Mouse (Mus musculus) embryonic facial prominence, embryonic 10.5 days (tissue): ENCODE data around the gene Wdr82. TPM values are rescaled to one million over a fixed set of nuclear protein-coding genes. Genes with fewer than 3 reads are reported as not detected.
A peak's percentile ranks its signal among the peaks of the same experiment; 100 is the strongest.

Experiments used
- DNase-seq: peaks from one replicate; pipeline ENCODE4 v3.0.0-alpha.2; 2017; ENCODE audit warnings: low spot score
- H3K27ac ChIP-seq: fragments of 300-500 bp; sonication (generic); replicated peaks from 2 replicates; pipeline ENCODE4 v1.5.1; 2016; ENCODE audit warnings: mild to moderate bottlenecking
- H3K27me3 ChIP-seq: fragments of 300-500 bp; sonication (generic); replicated peaks from 2 replicates; pipeline ENCODE4 v1.6.1; 2016; ENCODE audit warnings: low read depth, mild to moderate bottlenecking; ENCODE audit not compliant: poor library complexity, severe bottlenecking
- H3K36me3 ChIP-seq: fragments of 300-500 bp; sonication (generic); replicated peaks from 2 replicates; pipeline ENCODE4 v1.6.1; 2016; ENCODE audit warnings: mild to moderate bottlenecking, moderate library complexity
- H3K4me1 ChIP-seq: fragments of 300-500 bp; sonication (generic); 2 replicates; pipeline ENCODE4 v1.6.1; 2016
- H3K4me3 ChIP-seq: fragments of 300-500 bp; sonication (generic); 2 replicates; pipeline ENCODE4 v1.5.1; 2016; ENCODE audit warnings: mild to moderate bottlenecking, moderate library complexity
- H3K9me3 ChIP-seq: fragments of 300-500 bp; sonication (generic); 2 replicates; pipeline ENCODE4 v1.6.1; 2016; ENCODE audit warnings: mild to moderate bottlenecking
- WGBS: fragments of 180-500 bp; shearing (Covaris S2); methylation state at CpG from one replicate; pipeline ENCODE4 v1.1.7; 2016; 5-methylcytosine and 5-hydroxymethylcytosine counted together
- polyA plus RNA-seq: library from polyadenylated mRNA; unstranded; fragments of >200 nt; fragmentation: Nextera tagmentation; extraction: Ambion mirVana; gene quantifications from 2 replicates; pipeline ENCODE4 v1.2.1, GENCODE M21; 2016

Wdr82 gene
- polyA plus RNA-seq, 1 experiment from 2014 or later: 28.8 TPM

DNA sequence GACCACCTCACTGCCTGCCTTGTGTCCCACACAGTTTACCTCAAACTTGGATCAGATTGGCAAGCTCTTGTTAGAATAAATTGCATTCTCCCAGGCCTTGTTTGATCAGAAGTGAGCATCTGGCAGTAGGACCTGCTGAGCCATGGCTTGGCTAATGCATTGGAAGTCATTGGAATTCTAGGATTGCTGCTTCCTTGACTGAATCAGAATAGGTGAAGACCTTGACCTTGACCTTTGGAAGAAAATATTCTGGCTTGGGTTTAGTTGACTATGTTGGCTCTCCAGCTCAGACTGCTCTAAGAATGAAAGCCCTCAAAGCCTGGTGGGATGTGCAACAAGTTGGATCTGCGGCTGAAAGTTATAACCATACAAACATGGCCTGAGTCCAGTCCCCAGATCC, 20.6 kb downstream of the Wdr82 start:
- H3K4me1 ChIP-seq: no peaks in the 10 kb centered on the region
- no peaks in the 10 kb centered on the region for H3K9me3 ChIP-seq
- 91% methylated on average over 1 of the region's 1 CpGs for WGBS
- H3K27ac ChIP-seq: no peak overlapping the region
- DNase-seq: no peak
- H3K4me3 ChIP-seq: no peak overlapping the region
- H3K27me3 ChIP-seq: no peaks in the 10 kb centered on the region
- H3K36me3 ChIP-seq: peaks cover 98% of the 10 kb centered on the region

DNA sequence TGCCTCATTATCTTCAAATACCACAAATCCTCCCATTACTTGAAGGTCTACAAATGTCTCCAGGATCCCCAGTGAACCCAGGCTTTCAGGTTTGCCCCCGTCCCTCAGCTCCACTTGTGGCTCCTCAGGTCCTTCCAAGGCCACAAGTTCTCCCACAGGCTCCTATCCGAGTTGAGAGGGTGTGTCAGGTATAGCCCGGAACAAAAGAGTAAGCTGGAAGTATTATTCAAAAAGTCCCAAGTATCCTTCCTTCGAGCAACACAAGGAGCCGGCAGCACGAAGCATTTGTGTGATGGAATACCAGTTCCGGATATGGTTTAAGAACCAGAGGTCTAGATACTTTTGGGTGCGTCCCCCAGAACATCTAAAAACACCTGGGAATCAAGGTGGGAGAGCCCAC, 21.3 kb downstream of the Wdr82 start:
- no peak overlapping the region for H3K4me3 ChIP-seq
- H3K4me1 ChIP-seq: no peaks in the 10 kb centered on the region
- no peak for DNase-seq
- no peaks in the 10 kb centered on the region for H3K9me3 ChIP-seq
- no peak overlapping the region for H3K27ac ChIP-seq
- H3K36me3 ChIP-seq: peaks cover 98% of the 10 kb centered on the region
- H3K27me3 ChIP-seq: no peaks in the 10 kb centered on the region
- 96% methylated on average over 8 of the region's 8 CpGs for WGBS

DNA sequence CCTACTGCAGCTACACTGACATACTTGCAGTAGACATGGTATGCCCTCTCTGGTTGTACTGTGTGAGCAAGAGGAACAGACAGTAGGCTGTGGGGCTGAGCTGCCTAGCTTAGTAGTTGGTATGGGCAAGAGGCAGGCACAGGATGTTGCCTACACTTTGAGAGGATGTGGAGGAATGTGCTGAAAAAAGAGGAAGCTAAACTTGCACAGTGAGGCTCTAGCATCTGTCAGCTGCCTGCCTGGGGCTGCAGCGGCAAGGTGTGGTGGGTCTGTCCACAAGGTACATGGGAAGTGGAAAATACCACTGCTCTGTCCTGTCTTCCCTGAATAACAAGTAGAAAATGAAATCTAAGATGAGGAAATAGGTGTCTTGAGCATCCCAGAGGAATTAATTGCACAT, 22.3 kb downstream of the Wdr82 start:
- WGBS: 89% methylated on average over 1 of the region's 1 CpGs
- H3K4me1 ChIP-seq: peaks cover 6% of the 10 kb centered on the region
- no peak overlapping the region for H3K27ac ChIP-seq
- H3K4me3 ChIP-seq: no peak overlapping the region
- H3K9me3 ChIP-seq: no peaks in the 10 kb centered on the region
- no peak for DNase-seq
- no peaks in the 10 kb centered on the region for H3K27me3 ChIP-seq
- peaks cover 95% of the 10 kb centered on the region for H3K36me3 ChIP-seq

DNA sequence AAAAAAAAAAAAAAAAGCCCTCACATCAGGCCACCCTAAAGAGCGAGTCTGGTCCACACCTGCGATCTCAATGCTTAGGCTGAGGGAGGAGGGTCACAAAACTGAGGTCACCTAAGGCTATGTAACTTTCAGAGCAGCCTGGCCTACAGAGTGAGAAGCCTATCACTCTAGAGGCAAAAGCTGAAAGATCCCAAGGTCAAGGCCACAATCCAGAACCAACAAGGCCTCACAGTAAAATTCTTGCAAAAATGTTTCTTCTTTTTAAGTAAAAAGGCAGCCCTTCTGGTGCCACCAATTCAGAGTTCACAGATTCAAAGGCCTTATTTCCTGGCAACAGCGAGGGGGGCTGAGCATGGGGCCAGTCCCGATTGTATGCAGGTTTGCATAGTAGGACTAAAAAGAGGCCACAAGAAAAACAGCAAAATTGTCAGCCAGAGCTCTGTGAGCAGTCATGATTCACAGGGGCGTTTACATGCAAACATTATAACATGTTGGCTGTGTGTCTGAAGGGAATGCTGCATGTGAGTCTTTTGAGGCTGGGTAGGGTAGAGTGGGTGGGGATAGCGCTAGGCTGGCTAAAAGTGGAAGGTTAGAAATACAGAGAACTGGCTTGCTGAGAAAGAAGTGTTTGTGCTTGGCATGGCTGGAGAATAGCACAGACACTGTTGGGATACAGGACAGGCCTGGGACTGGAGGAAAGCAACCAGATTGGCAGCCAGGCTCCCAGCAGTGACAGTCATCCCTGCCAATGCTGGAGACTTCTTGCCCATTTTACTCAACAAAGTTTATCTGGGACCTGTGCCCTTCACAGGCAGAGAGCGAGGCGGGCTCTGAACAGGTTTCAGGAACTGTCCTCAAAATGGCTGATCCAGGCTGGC, 23.4 kb downstream of the Wdr82 start:
- WGBS: 92% methylated on average over 8 of the region's 8 CpGs
- no peaks in the 10 kb centered on the region for H3K27me3 ChIP-seq
- no peak for DNase-seq
- H3K9me3 ChIP-seq: no peaks in the 10 kb centered on the region
- H3K4me1 ChIP-seq: peaks cover 16% of the 10 kb centered on the region
- H3K36me3 ChIP-seq: peaks cover 84% of the 10 kb centered on the region
- H3K4me3 ChIP-seq: no peak overlapping the region
- no peak overlapping the region for H3K27ac ChIP-seq

DNA sequence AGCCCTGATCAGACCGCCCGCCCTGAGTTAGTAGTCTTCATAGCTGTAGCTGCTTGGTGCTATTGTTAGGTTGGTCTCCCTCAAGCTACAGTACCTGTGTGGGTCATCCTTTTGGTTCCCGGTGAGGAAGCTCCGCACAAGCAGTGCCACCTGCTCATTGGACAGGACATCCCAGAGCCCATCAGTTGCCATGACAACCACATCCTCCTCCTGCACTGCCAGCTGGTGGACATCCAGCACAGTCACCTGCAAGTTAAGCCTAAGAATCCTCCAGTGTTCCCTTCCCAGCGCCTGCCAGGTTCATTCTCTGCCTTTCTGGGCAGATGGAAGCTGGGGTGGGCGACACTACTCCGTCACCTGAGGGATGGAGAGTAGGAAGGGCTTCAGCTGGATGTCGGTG, 25.0 kb downstream of the Wdr82 start:
- peaks cover 68% of the 10 kb centered on the region for H3K36me3 ChIP-seq

DNA sequence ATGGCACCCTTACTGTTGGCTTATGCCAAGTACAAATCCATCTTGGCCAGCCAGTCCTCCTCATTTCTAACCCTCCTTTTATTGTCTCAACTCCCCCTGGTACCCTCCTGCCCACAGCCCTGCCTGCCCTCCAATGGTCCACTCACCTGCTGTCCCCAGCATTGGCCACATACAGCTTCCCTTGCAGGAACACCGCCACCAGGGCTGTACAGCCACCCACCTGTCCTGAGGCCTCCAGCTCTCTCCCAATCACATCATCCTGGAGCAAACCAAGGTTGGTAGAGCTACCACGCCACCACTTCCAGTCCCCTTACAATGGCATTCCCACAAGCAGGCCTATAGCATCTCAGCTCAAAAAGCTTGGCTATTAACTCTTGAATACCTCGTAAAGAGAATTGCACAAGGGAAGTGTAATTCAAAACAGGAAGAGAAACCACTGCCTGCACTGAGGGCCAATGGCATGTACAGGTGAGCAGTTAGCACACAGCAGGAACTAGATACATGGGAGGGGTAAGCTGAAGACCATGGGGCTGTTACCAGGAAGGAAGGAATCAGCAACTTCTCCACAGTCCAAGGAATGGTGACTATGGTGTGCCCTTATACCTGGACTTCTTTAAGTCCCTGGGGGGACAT, 26.5 kb downstream of the Wdr82 start:
- Histone ChIP-seq H3K36me3 (peaks cover 53% of the 10 kb centered on the region), H3K9me3 (no peaks in the 10 kb centered on the region)
- WGBS: 86% methylated on average over 3 of the region's 3 CpGs

More for the DNA sequence above, 25.0 kb downstream of the Wdr82 start:
- 90% methylated on average over 8 of the region's 8 CpGs for WGBS
- peaks cover 28% of the 10 kb centered on the region for H3K4me1 ChIP-seq
- H3K4me3 ChIP-seq: no peak overlapping the region
- H3K27me3 ChIP-seq: 0 out of 2 replicates have a peak, but pooled peaks cover 8% of the 10 kb centered on the region
- H3K9me3 ChIP-seq: no peaks in the 10 kb centered on the region
- DNase-seq: no peak
- no peak overlapping the region for H3K27ac ChIP-seq

DNA sequence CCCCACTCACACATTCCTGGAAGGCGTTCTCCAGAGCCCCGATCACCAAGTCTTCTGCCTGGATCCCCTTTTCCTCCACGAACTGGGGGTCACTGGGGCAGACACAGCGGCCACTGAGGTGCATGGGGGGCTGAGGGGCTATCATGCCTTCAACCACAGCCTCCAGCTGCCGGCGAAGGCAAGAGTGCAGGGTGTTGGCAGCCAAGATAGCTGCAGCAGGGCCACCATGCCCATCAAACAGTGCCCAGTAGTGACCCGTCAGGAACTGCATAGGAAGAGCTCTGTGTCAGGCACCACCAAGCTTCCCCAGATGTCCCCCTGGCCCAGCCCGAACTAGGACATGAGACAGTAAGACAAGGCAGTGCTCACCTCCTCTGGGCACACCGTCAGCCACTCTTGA, 27.0 kb downstream of the Wdr82 start:
- Histone ChIP-seq H3K36me3 (peaks cover 48% of the 10 kb centered on the region), H3K4me3 (peak overlapping the region; percentile 84), H3K4me1 (peaks cover 33% of the 10 kb centered on the region), H3K27me3 (0 out of 2 replicates have a peak, but pooled peaks cover 8% of the 10 kb centered on the region), H3K9me3 (no peaks in the 10 kb centered on the region), H3K27ac (no peak overlapping the region)
- no peak for DNase-seq
- 88% methylated on average over 9 of the region's 9 CpGs for WGBS

More for the DNA sequence above, 26.5 kb downstream of the Wdr82 start:
- Histone ChIP-seq H3K27ac (no peak overlapping the region), H3K27me3 (0 out of 2 replicates have a peak, but pooled peaks cover 8% of the 10 kb centered on the region), H3K4me1 (peaks cover 29% of the 10 kb centered on the region), H3K4me3 (no peak overlapping the region)
- no peak for DNase-seq

DNA sequence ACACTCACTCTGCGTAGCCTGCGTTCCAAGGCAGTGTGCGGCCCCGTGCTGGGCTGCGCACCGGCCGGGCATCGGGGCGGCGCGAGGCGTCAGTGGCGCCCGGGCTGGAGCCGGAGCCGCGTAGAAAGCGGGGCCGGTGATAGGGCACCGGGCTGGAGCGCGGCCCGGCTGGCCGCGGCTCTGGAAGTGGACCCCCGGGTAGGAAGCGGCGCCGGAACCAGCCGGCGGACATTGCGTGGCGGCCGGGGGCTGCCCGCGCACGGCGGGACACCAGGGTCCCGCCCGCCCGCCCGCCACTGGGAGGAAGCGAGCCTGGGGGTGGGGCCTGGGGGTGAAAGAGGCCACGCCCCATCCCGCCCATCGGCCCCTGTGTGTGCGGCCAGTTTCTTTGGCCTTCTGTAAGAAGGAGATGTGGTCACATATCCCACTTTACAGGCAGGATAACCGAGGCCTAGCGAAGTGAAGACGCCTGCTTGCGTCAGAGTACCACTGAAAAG, 28.3 kb downstream of the Wdr82 start:
- DNase-seq: peak; percentile 87
- 0 out of 2 replicates have a peak, but pooled peaks cover 8% of the 10 kb centered on the region for H3K27me3 ChIP-seq
- no peaks in the 10 kb centered on the region for H3K9me3 ChIP-seq
- peaks cover 43% of the 10 kb centered on the region for H3K4me1 ChIP-seq
- H3K36me3 ChIP-seq: peaks cover 37% of the 10 kb centered on the region
- H3K27ac ChIP-seq: peak overlapping the region; percentile 88
- under 1% methylated on average over 51 of the region's 51 CpGs for WGBS
- H3K4me3 ChIP-seq: peak overlapping the region; percentile 84

DNA sequence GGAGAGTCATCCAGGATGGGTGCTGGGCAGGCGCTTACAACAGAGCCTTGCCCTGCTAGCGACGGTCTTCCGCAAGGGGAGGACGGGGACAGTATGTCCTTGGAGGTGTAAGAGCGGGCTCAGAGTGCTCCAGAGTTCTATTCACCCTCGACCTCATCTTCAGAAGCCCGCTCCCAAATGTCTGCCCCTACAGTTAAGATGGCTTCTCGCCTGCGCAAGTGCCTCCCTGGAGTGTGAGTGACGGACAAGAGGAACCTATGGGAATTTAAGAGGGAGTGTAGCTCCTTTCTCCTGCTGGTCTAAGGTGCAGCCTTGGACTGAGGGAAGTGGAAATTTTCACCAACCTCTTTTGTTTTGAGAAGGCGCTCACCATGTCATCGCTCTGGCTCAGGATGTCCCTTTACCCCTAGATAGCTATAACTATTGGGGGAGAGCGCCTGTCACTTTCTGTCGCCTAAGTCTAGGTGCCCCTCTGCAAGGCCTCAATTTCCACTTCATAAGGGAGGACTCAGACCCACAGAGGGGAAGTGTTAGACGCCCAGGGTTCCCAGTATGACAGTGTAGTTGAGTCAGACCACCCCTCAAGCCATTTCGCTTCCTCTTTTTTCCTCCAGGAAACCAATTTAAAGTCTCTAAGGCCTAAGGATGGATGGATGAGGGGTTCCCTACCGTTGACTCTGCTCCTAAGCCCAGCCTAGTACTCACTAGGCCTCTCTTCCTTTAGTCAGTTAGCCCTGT, 29.0 kb downstream of the Wdr82 start, which contains the start of gene Ppm1m:
Ppm1m (minus strand) TSS at position 212 of the 738 bp plus-strand sequence.
- H3K4me3 ChIP-seq: peak within 1 kb of the TSS; percentile 84
- 37% methylated on average over 18 of the region's 18 CpGs for WGBS
- no peaks in the 10 kb centered on the region for H3K9me3 ChIP-seq
- H3K36me3 ChIP-seq: peaks cover 30% of the 10 kb centered on the region
- DNase-seq: no peak
- H3K4me1 ChIP-seq: peaks cover 50% of the 10 kb centered on the region
- H3K27me3 ChIP-seq: 0 out of 2 replicates have a peak, but pooled peaks cover 8% of the 10 kb centered on the region
- H3K27ac ChIP-seq: peak within 1 kb of the TSS; percentile 88

DNA sequence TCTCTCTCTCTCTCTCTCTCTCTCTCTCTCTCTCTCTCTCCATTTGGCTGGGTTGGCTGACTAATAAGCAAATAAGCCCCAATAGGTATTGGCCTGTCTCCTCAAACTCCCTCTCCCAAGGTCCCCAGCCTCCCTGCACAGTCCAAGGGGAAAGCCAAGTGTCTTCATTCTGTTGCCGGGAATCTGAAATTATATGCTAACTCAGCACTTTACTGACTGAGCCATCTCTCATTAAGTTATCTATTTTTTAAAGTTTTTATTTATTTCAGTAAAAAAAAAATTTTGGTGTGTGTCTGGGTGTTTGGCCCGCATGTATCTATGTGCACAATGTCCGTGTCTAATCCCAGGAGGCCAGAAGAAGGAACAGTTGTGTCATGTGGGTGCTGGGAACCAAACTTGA, 31.2 kb downstream of the Wdr82 start:
- Histone ChIP-seq H3K4me3 (peak overlapping the region; percentile 76), H3K27me3 (0 out of 2 replicates have a peak, but pooled peaks cover 8% of the 10 kb centered on the region), H3K4me1 (peaks cover 65% of the 10 kb centered on the region), H3K9me3 (no peaks in the 10 kb centered on the region), H3K36me3 (peaks cover 11% of the 10 kb centered on the region), H3K27ac (no peak overlapping the region)
- DNase-seq: no peak
- WGBS: 87% methylated on average over 3 of the region's 3 CpGs

DNA sequence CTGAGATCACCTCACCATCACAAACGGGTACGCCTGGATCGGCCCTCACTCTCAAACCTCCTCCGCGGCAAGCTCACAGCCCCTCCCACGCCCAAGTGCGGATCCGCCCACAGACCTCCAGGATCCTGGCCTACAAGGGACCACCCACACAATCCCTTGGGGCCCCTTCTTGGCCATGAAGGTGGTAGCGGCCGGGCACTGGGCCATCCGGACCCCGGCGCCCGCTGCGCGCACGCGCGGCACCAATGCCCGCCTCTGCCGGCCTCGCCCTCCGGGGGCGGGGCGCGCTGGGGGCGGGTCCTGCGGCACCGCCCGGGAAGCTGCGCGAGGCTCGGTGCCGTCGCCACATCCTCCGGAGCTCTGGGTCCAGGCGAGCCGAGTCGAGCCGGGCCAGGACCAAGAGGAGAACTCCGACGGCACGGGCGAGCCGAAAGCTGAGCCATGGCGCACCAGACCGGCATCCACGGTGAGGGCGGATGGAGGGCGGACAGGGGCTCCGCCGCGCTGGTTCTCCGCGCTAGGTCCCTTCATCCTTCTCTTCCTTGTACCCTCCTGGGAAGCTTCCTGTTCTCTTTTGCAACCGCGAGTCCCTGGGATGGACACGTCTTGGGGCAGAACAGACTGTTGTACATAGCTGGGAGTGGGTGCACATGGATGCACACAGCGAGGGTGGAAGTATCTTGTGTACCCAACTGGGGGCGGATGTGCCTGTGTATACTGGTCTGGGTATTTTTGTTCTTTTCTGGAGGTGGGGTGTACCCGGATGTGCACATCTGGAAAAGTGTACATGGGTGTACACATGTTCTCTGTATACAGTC, 32.3 kb downstream of the Wdr82 start, which contains the start of gene Twf2:
Twf2 (plus strand) TSS at position 290 of the 818 bp plus-strand sequence.
- H3K4me1 ChIP-seq: peaks cover 58% of the 10 kb centered on the region
- 1% methylated on average over 61 of the region's 61 CpGs for WGBS
- peak; percentile 94 for DNase-seq

More for the DNA sequence above, 32.3 kb downstream of the Wdr82 start, which contains the start of gene Twf2:
- H3K4me3 ChIP-seq: peak within 1 kb of the TSS; percentile 76
- 0 out of 2 replicates have a peak, but pooled peaks cover 8% of the 10 kb centered on the region for H3K27me3 ChIP-seq
- H3K9me3 ChIP-seq: no peaks in the 10 kb centered on the region
- peak within 1 kb of the TSS; percentile 87 for H3K27ac ChIP-seq
- peaks cover 9% of the 10 kb centered on the region for H3K36me3 ChIP-seq
